Mouse (Mus musculus) midbrain, embryonic 11.5 days (tissue): ENCODE data around the gene Ank3. TPM values are rescaled to one million over a fixed set of nuclear protein-coding genes. Genes with fewer than 3 reads are reported as not detected.
A peak's percentile ranks its signal among the peaks of the same experiment; 100 is the strongest.
"Not testable (repeated sequence)": the region's sequence is repeated elsewhere in the genome, so short reads cannot be mapped to it uniquely, and the experiment has no call there.

Source experiments
- ATAC-seq: fragments of 200-750 bp; cut with Nextera tagmentation; 2 replicates; pipeline ENCODE4 v1.8.0; 2017; ENCODE audit warnings: moderate TSS enrichment, moderate library complexity; ENCODE audit not compliant: low FRiP score
- DNase-seq: peaks from one replicate; pipeline ENCODE4 v3.0.0; 2015; ENCODE audit warnings: low spot score; ENCODE audit errors: missing footprints
- H3K27ac ChIP-seq: fragments of 300-500 bp; sonication (generic); 2 replicates; pipeline ENCODE4 v1.5.1; 2014; ENCODE audit warnings: low read depth, low read length
- H3K27me3 ChIP-seq: fragments of 300-500 bp; sonication (generic); 2 replicates; pipeline ENCODE4 v1.6.1; 2014; ENCODE audit warnings: mild to moderate bottlenecking, low read length, moderate library complexity, mixed read lengths; ENCODE audit not compliant: control insufficient read depth, insufficient read depth
- H3K36me3 ChIP-seq: fragments of 300-500 bp; sonication (generic); 2 replicates; pipeline ENCODE4 v1.6.1; 2014; ENCODE audit warnings: mild to moderate bottlenecking, low read length, moderate library complexity, mixed read lengths; ENCODE audit not compliant: control insufficient read depth, insufficient read depth
- H3K4me1 ChIP-seq: fragments of 300-500 bp; sonication (generic); 2 replicates; pipeline ENCODE4 v1.6.1; 2014; ENCODE audit warnings: low read length; ENCODE audit not compliant: control insufficient read depth, insufficient read depth
- H3K4me2 ChIP-seq: fragments of 300-500 bp; sonication (generic); 2 replicates; pipeline ENCODE4 v1.6.1; 2014; ENCODE audit warnings: mild to moderate bottlenecking, moderate library complexity
- H3K4me3 ChIP-seq: fragments of 300-500 bp; sonication (generic); 2 replicates; pipeline ENCODE4 v1.5.1; 2014; ENCODE audit warnings: low read depth, low read length
- H3K9ac ChIP-seq: fragments of 300-500 bp; sonication (generic); 2 replicates; pipeline ENCODE4 v1.6.1; 2014; ENCODE audit warnings: low read length
- H3K9me3 ChIP-seq: fragments of 300-500 bp; sonication (generic); 2 replicates; pipeline ENCODE4 v1.6.1; 2016; ENCODE audit warnings: low read length; ENCODE audit not compliant: control insufficient read depth
- WGBS: fragments of 180-500 bp; shearing (Covaris S2); extraction: QIAGEN DNeasy Blood & Tissue Kit; methylation state at CpG from one replicate; pipeline ENCODE4 v1.1.7; 2014; 5-methylcytosine and 5-hydroxymethylcytosine counted together
- polyA plus RNA-seq: library from polyadenylated mRNA; unstranded; fragments of >200 nt; fragmentation: Nextera tagmentation; extraction: Ambion mirVana; gene quantifications from 2 replicates; pipeline ENCODE4 v1.2.1, GENCODE M21; 2014

The Ank3 gene
- polyA plus RNA-seq, 1 experiment from 2014 or later: 58.8 TPM

- no peaks in the 10 kb centered on the region for H3K9me3 ChIP-seq
Measured at GRCm38 (mm10) chr10:69902024-69902423, 503.5 kb downstream of the Ank3 start.

GRCm38 (mm10) chr10:69904321-69904720 lies 505.7 kb downstream of the Ank3 start:
- no peak for ATAC-seq

More at GRCm38 (mm10) chr10:69902024-69902423, 503.5 kb downstream of the Ank3 start:
- H3K27me3 ChIP-seq: no peaks in the 10 kb centered on the region
- H3K36me3 ChIP-seq: no peaks in the 10 kb centered on the region
- no peak overlapping the region for H3K9ac ChIP-seq
- no peak overlapping the region for H3K27ac ChIP-seq
- DNase-seq: no peak
- H3K4me2 ChIP-seq: no peak overlapping the region
- 90% methylated on average over 6 of the region's 6 CpGs for WGBS
- no peak overlapping the region for H3K4me3 ChIP-seq
- ATAC-seq: no peak
- no peaks in the 10 kb centered on the region for H3K4me1 ChIP-seq

GRCm38 (mm10) chr10:69907795-69908764 lies 509.5 kb downstream of the Ank3 start:
- Histone ChIP-seq H3K9ac (no peak overlapping the region), H3K27ac (no peak overlapping the region), H3K4me1 (no peaks in the 10 kb centered on the region), H3K4me2 (no peak overlapping the region), H3K4me3 (no peak overlapping the region), H3K9me3 (no peaks in the 10 kb centered on the region), H3K27me3 (no peaks in the 10 kb centered on the region), H3K36me3 (no peaks in the 10 kb centered on the region)
- WGBS: 54% methylated on average over 12 of the region's 12 CpGs
- ATAC-seq (peak; percentile 76; the same call in 1 of the 2 replicates), DNase-seq (peak; percentile 75)

More at GRCm38 (mm10) chr10:69904321-69904720, 505.7 kb downstream of the Ank3 start:
- peak; percentile 53 for DNase-seq
- Histone ChIP-seq H3K27me3 (no peaks in the 10 kb centered on the region), H3K4me2 (no peak overlapping the region), H3K36me3 (no peaks in the 10 kb centered on the region), H3K4me1 (no peaks in the 10 kb centered on the region), H3K9me3 (no peaks in the 10 kb centered on the region), H3K4me3 (no peak overlapping the region), H3K9ac (no peak overlapping the region), H3K27ac (no peak overlapping the region)
- 70% methylated on average over 10 of the region's 10 CpGs for WGBS

GRCm38 (mm10) chr10:69909856-69910255 lies 511.3 kb downstream of the Ank3 start:
- WGBS: 89% methylated on average over 4 of the region's 4 CpGs
- Histone ChIP-seq H3K9me3 (no peaks in the 10 kb centered on the region), H3K4me2 (no peak overlapping the region), H3K27me3 (no peaks in the 10 kb centered on the region), H3K9ac (no peak overlapping the region), H3K4me1 (no peaks in the 10 kb centered on the region), H3K27ac (no peak overlapping the region), H3K36me3 (no peaks in the 10 kb centered on the region), H3K4me3 (no peak overlapping the region)
- ATAC-seq (peak; percentile 27; the same call in 1 of the 2 replicates), DNase-seq (peak; percentile 76)

- H3K4me1 ChIP-seq, H3K4me3 ChIP-seq, H3K9ac ChIP-seq, H3K27me3 ChIP-seq, H3K27ac ChIP-seq, H3K36me3 ChIP-seq, H3K4me2 ChIP-seq, H3K9me3 ChIP-seq: not testable (repeated sequence)
- ATAC-seq (peak; percentile 58; the same call in 1 of the 2 replicates), DNase-seq (peak; percentile 80)
- WGBS: 5% methylated on average over 5 of the region's 6 CpGs
Measured at GRCm38 (mm10) chr10:69910304-69910703, 511.7 kb downstream of the Ank3 start.

GRCm38 (mm10) chr10:69910726-69911125 lies 512.2 kb downstream of the Ank3 start:
- not testable (repeated sequence) for H3K4me2 ChIP-seq, H3K27me3 ChIP-seq, H3K27ac ChIP-seq, H3K9me3 ChIP-seq, ATAC-seq, H3K9ac ChIP-seq, H3K4me1 ChIP-seq, H3K4me3 ChIP-seq, H3K36me3 ChIP-seq
- WGBS: 41% methylated on average over 5 of the region's 7 CpGs
- peak; percentile 75 for DNase-seq

GRCm38 (mm10) chr10:69915566-69915965 lies 517.0 kb downstream of the Ank3 start:
- H3K4me1 ChIP-seq: no peaks in the 10 kb centered on the region
- H3K4me2 ChIP-seq: no peak overlapping the region
- no peak overlapping the region for H3K4me3 ChIP-seq
- H3K9ac ChIP-seq: no peak overlapping the region
- no peaks in the 10 kb centered on the region for H3K36me3 ChIP-seq
- H3K27ac ChIP-seq: no peak overlapping the region
- 63% methylated on average over 3 of the region's 3 CpGs for WGBS
- no peaks in the 10 kb centered on the region for H3K27me3 ChIP-seq
- no peak for ATAC-seq
- no peaks in the 10 kb centered on the region for H3K9me3 ChIP-seq
- peak; percentile 72 for DNase-seq

GRCm38 (mm10) chr10:69916205-69916604 lies 517.6 kb downstream of the Ank3 start:
- Histone ChIP-seq H3K27me3 (no peaks in the 10 kb centered on the region), H3K4me2 (no peak overlapping the region), H3K9ac (no peak overlapping the region), H3K9me3 (no peaks in the 10 kb centered on the region), H3K36me3 (no peaks in the 10 kb centered on the region), H3K4me3 (no peak overlapping the region), H3K4me1 (no peaks in the 10 kb centered on the region), H3K27ac (no peak overlapping the region)
- WGBS: 90% methylated on average over 4 of the region's 4 CpGs
- ATAC-seq (no peak), DNase-seq (no peak)

GRCm38 (mm10) chr10:69916689-69917435 lies 518.3 kb downstream of the Ank3 start:
- no peaks in the 10 kb centered on the region for H3K27me3 ChIP-seq
- no peaks in the 10 kb centered on the region for H3K36me3 ChIP-seq
- no peaks in the 10 kb centered on the region for H3K4me1 ChIP-seq
- no peaks in the 10 kb centered on the region for H3K9me3 ChIP-seq
- H3K4me2 ChIP-seq: no peak overlapping the region
- no peak overlapping the region for H3K4me3 ChIP-seq
- peak; percentile 56 for DNase-seq
- no peak overlapping the region for H3K27ac ChIP-seq
- H3K9ac ChIP-seq: no peak overlapping the region
- no peak for ATAC-seq
- 82% methylated on average over 10 of the region's 10 CpGs for WGBS
